Mouse (Mus musculus) lung, adult 2 months (tissue): ENCODE measurements around the gene E4f1. TPM values are rescaled to one million over a fixed set of nuclear protein-coding genes. Genes with fewer than 3 reads are reported as not detected.

ENCODE experiments used
- DNase-seq: peaks from one replicate; pipeline ENCODE4 v3.0.0; 2022
- H3K4me1 ChIP-seq: fragments of 200-500 bp; 2 replicates; pipeline ENCODE4 v1.6.1; 2011; ENCODE audit warnings: low read length; ENCODE audit not compliant: control insufficient read depth, insufficient read depth
- H3K4me3 ChIP-seq: fragments of 200-500 bp; replicated peaks from 2 replicates; pipeline ENCODE3; 2011; ENCODE audit warnings: low read depth, mild to moderate bottlenecking, control low read depth, low read length; ENCODE audit errors: extremely low read depth
- CTCF ChIP-seq: fragments of 200-500 bp; IDR thresholded peaks from 2 replicates; pipeline ENCODE4 v1.5.1; 2011; ENCODE audit warnings: mild to moderate bottlenecking, low read length, control low read depth; ENCODE audit not compliant: insufficient read depth
- POLR2A ChIP-seq: fragments of 200-500 bp; IDR thresholded peaks from 2 replicates; pipeline ENCODE4 v1.6.1; 2011; ENCODE audit warnings: low read depth, mild to moderate bottlenecking, control low read depth, low read length, borderline replicate concordance; ENCODE audit errors: extremely low read depth
- WGBS: fragments of 180-500 bp; shearing (Covaris S2); methylation state at CpG from one replicate; pipeline ENCODE4 v1.1.7; 2018; 5-methylcytosine and 5-hydroxymethylcytosine counted together
- polyA plus RNA-seq: library from polyadenylated mRNA; depleted of rRNA; stranded (reverse); fragments of >200 nt; gene quantifications from 2 replicates; pipeline ENCODE4 v1.2.3, GENCODE M21; 2012; rRNA removed

Gene E4f1
- 85.9 and 90.1 TPM in 2 replicates for polyA plus RNA-seq

DNA sequence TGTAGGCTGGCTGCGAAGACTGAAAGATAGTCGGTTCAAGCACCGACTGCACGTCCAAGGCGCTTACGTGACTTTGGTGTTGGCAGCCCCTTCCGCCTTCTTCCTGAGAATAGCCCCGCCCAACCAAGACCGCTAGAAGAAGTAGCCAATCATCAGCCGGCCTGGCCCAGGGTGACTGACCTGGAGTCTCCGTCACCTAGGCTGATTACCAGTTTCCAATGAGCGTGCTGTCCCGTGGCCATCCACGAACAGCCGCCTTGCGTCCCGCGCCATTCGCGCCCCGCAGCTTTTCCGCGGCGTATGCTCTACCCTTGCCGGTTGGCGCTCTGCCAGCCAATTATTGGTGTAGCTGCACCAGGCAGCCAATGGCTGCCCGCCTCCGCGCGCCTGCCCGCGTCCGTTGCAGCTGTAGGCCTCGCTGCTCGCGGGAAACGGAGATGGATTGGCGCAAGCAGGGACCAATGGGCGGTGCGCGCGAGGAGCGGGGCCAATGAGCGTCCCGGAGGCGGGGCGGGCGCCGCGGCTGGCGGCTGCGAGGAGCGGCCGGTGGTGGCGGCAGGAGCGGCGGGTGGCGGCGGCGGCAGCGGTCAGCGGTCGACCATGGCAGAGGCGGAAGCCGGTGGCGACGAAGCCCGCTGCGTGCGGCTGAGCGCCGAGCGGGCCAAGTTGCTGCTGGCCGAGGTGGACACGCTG lies at the start of gene E4f1, which contains the start of gene Pgp:
Gene E4f1, minus strand, starts transcription at position 404 of the 693 bp plus-strand sequence.
Gene Pgp, plus strand, starts transcription at position 483 of the 693 bp plus-strand sequence.
- TF ChIP-seq POLR2A: peak; percentile 75; the same call in 1 of the 2 replicates
- TF ChIP-seq CTCF: no peak
- WGBS: under 1% methylated on average over 68 of the region's 75 CpGs
- peaks cover 17% of the 10 kb centered on the region for H3K4me1 ChIP-seq
- DNase-seq: peak; percentile 98
- peak within 1 kb of the TSS; percentile 83 for H3K4me3 ChIP-seq

DNA sequence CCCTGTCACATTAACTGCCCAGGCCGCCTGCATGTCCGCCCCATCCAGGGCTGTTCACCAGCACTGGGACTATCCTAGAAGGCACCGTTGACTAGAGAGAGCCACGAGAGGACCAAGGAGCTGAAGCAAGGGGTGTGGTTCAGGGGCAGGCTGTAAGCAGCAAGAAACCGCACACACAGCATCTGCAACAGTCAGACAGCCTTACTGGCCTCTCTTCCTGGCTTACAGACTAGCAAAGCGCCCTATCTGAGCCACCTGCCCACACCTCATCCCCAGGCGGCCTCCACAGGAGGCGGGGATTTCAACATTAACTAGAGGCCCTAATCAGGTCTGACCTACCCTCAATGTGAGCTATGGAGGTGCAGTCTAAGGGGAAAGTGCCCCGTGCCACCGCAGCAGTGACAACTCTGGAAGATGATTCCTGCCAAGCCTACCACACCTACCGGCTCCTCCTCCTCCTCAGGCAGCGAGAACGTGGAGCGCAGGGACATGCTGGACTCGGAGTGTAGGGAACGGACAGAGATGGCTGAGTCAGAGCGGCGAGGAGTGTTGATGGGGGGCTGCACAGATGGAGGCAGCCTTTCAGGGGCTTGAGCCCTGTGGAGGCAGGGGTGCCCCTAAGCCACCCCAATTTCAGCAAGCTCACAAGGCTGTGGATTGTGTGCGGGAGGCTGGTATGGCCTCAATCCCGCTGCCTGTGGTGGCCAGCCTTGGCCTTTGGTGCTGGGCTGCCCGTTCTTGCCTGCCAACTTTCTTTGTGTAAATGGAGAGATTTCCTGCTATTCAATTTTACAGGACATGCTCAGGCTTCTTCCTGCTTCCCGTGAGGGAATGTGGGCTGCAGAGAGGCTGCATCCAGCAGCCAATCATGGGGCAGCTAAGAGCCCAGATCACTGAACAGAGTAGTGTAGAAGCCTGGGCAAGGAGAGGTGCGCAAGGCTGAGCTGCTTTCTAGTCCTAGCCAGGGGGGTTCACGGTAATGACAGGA lies 44.5 kb upstream of the E4f1 start:
- 57% methylated on average over 24 of the region's 24 CpGs for WGBS
- Histone ChIP-seq H3K4me3 (peak overlapping the region; percentile 69), H3K4me1 (peaks cover 8% of the 10 kb centered on the region)
- TF ChIP-seq CTCF (no peak), POLR2A (peak; percentile 67; the same call in 1 of the 2 replicates)
- DNase-seq: peak; percentile 23

DNA sequence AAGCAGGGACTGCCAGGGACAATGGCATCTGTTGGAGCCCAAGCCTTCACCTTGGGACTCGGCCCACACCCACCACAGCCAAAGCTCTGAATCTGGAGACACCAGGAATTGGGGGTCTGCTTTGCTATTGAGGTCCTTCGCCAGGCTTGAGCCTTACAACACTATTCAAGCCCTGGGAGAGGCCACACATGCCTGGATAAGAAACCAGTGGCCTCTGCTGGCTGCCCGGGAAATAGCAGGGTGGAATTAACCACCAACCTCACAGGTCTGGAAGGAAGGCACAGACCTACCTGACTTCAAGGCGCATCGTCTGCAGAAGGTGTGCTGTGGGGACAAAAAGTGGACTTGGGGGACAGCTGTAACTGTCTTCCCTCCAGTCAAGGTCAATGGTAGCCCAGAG lies 43.5 kb upstream of the E4f1 start:
- peak; percentile 57 for DNase-seq
- TF ChIP-seq CTCF: peak; percentile 78
- no peak for TF ChIP-seq POLR2A
- H3K4me3 ChIP-seq: peak overlapping the region; percentile 69

DNA sequence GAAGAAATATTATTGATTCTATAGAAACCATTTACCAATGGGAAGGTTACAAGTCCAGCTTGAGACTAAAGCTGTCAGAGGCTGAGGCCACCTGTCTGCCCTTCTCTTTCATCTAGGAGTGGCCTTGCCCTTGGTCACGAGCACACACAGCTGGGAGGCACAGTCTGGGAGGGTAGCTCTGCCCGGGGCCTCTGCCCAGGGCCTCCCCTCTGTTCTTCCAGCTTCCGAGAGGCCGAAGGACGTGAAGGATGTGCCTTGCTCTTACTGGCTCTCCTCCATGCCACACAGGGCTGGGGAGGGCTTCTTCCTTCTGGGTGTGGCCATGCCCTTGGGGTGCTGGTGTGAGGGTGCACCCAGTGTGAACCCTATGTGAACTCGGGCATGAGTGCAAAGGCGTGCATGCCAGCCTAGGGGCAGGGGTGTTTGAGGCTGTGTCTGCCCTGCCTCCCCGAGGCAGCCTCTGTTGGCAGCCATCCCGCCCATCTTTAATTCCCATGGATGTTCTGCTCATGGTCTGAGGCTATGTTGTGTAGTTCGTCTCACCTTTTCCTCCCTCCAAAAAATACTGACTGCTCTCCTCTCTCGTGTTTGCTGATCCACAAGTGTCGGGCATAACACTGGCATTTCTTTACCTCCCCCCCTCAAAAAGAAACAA lies 37.8 kb upstream of the E4f1 start:
- TF ChIP-seq POLR2A (no peak), CTCF (no peak)
- WGBS: 75% methylated on average over 12 of the region's 12 CpGs
- no peak overlapping the region for H3K4me3 ChIP-seq
- DNase-seq: no peak
- H3K4me1 ChIP-seq: no peaks in the 10 kb centered on the region; the same call in 1 of the 2 replicates

More for the DNA sequence above, 43.5 kb upstream of the E4f1 start:
- peaks cover 8% of the 10 kb centered on the region for H3K4me1 ChIP-seq
- 36% methylated on average over 5 of the region's 5 CpGs for WGBS

DNA sequence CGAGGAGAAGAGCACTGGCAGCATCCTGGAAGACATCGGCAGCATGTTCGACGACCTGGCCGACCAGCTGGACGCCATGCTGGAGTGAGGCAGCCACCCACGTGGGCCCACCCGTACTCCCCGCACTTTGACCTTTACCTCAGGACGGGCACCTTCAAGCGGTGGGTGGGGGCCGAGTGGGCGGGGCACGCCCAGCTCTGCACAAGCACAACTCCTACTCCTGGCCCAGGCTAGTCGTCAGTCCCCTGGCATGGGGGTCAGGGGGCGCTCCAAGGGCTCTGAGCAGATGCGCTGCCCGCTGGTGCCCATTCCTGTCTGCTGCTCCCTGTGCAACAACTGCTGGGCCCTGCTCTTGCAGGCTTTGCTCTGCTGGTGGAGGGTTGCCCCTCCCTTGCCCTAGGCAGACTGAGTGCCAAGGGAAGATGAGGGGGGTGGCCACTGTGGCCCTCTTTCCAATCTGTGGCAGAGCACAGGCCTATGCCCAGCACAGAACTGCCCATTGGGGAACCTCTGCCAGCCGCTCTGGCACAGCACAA lies 37.1 kb upstream of the E4f1 start:
- 52% methylated on average over 19 of the region's 19 CpGs for WGBS
- TF ChIP-seq CTCF: no peak
- no peak for DNase-seq
- Histone ChIP-seq H3K4me3 (no peak overlapping the region), H3K4me1 (no peaks in the 10 kb centered on the region)

DNA sequence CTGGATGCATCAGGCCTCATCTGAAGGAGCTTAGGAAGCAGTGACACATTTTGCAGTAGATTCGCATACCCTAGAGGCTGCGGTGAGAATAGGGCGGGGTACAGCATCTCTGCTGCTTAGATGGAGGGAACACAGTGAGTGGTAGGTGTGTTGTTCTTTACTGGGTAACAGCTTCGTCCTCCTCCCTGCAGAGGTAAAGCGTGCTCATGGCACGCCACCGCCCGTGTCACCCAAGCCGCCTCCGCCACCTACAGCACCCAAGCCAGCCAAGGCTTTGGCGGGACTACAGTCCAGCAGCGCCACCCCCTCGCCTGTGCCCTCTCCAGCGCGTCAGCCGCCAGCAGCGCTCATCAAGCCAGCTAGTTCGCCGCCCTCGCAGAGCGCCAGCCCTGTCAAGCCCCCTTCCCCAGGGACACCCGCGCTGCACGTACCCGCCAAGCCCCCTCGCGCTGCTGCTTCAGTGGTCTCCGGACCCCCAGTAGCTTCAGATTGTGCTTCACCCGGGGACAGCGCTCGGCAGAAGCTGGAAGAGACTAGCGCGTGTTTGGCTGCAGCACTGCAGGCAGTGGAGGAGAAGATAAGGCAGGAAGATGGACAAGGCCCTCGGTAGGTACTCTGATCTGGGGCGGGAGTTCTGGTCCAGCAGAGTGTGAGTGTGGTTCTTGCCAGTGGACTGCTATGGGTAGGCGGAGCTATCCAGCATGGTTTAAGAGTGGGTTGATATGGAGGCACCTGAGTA lies 36.4 kb upstream of the E4f1 start:
- 41% methylated on average over 36 of the region's 36 CpGs for WGBS
- DNase-seq: no peak
- Histone ChIP-seq H3K4me3 (no peak overlapping the region), H3K4me1 (no peaks in the 10 kb centered on the region)
- no peak for TF ChIP-seq POLR2A
- TF ChIP-seq CTCF: no peak

DNA sequence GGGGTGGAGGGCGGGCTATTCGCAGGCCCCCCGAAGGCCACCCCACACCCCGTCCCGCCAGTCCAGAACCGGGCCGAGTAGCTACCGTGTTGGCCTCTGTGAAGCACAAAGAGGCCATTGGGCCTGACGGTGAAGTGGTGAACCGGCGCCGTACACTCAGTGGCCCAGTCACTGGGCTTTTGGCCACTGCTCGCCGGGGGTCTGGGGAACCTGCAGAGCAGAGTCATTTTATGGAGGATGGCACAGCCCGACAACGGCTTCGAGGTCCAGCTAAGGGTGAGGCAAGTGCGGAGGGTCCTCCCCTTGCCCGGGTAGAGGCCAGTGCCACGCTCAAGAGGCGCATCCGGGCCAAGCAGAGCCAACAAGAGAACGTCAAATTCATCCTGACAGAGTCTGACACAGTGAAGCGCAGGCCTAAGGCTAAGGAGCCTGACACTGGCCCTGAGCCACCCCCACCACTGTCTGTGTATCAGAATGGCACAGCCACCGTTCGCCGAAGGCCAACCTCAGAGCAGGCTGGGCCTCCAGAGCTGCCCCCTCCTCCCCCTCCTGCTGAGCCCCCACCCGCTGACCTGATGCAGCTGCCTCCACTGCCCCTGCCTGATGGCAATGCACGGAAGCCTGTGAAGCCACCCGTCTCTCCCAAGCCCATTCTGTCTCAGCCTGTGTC lies 35.3 kb upstream of the E4f1 start:
- Histone ChIP-seq H3K4me1 (no peaks in the 10 kb centered on the region), H3K4me3 (no peak overlapping the region)
- TF ChIP-seq CTCF (no peak), POLR2A (no peak)
- no peak for DNase-seq
- WGBS: 92% methylated on average over 30 of the region's 30 CpGs

DNA sequence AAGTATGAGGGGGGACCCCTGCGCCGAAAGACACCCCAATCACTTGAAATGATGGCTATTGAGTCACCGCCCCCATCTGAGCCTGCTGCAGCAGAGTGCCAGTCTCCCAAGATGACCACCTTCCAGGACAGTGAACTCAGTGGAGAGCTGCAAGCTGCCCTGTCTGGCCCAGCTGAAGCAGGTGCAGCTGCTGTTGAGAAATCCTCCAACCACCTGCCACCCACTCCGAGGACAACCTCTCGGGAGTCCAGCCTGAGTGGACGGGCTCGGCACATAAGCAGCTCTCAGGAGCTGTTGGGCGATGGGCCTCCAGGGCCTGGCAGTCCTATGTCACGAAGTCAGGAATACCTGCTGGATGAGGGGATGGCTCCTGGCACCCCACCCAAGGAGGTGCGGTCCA lies 34.0 kb upstream of the E4f1 start:
- DNase-seq: no peak
- Histone ChIP-seq H3K4me1 (no peaks in the 10 kb centered on the region), H3K4me3 (no peak overlapping the region)
- WGBS: 80% methylated on average over 10 of the region's 10 CpGs
- TF ChIP-seq POLR2A (no peak), CTCF (no peak)

DNA sequence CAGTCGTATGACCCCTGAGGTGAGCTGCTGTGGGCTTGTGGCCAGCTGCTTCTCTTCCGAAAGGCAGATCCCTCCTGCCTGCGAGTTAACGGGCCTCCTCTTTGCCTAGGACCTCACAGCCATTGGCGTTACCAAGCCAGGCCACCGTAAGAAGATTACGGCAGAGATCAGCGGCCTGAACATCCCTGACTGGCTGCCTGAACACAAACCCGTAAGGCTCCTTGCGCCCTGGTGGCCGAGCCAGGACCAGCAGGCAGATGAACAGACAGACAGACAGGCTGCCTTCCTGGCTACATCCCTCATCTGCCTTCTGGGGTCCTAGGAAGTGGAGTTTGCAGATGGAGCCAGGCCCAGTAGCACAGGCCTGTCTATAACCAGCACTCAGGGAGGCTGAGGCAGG lies 32.1 kb upstream of the E4f1 start:
- no peak for DNase-seq
- 49% methylated on average over 11 of the region's 11 CpGs for WGBS
- Histone ChIP-seq H3K4me3 (no peak overlapping the region), H3K4me1 (no peaks in the 10 kb centered on the region)
- TF ChIP-seq CTCF: no peak
- TF ChIP-seq POLR2A: no peak
